Mouse (Mus musculus) embryonic facial prominence, embryonic 11.5 days (tissue): ENCODE results near the gene Tab2. TPM values are rescaled to one million over a fixed set of nuclear protein-coding genes. Genes with fewer than 3 reads are reported as not detected.

Experiments used
- ATAC-seq: fragments of 200-750 bp; cut with Nextera tagmentation; replicated peaks from 2 replicates; pipeline ENCODE4 v1.8.0; 2017; ENCODE audit warnings: low read depth; ENCODE audit not compliant: insufficient number of reproducible peaks, low FRiP score, low TSS enrichment
- DNase-seq: peaks from one replicate; pipeline ENCODE4 v3.0.0-alpha.2; 2015; ENCODE audit warnings: low spot score
- H3K27ac ChIP-seq: fragments of 300-500 bp; sonication (generic); replicated peaks from 2 replicates; pipeline ENCODE4 v1.5.1; 2014; ENCODE audit warnings: mild to moderate bottlenecking, low read depth, low read length, control low read depth
- H3K27me3 ChIP-seq: fragments of 300-500 bp; sonication (generic); 2 replicates; pipeline ENCODE4 v1.6.1; 2014; ENCODE audit warnings: mild to moderate bottlenecking, low read length, moderate library complexity, mixed read lengths; ENCODE audit not compliant: control insufficient read depth, insufficient read depth
- H3K36me3 ChIP-seq: fragments of 300-500 bp; sonication (generic); replicated peaks from 2 replicates; pipeline ENCODE4 v1.6.1; 2014; ENCODE audit warnings: low read depth, mild to moderate bottlenecking, low read length, moderate library complexity, mixed read lengths; ENCODE audit not compliant: control insufficient read depth, insufficient read depth
- H3K4me1 ChIP-seq: fragments of 300-500 bp; sonication (generic); 2 replicates; pipeline ENCODE4 v1.6.1; 2014; ENCODE audit warnings: low read length, mixed read lengths; ENCODE audit not compliant: control insufficient read depth, insufficient read depth
- H3K4me2 ChIP-seq: fragments of 300-500 bp; sonication (generic); 2 replicates; pipeline ENCODE4 v1.6.1; 2014; ENCODE audit warnings: low read depth, mild to moderate bottlenecking, control low read depth, low read length, moderate library complexity
- H3K4me3 ChIP-seq: fragments of 300-500 bp; sonication (generic); 2 replicates; pipeline ENCODE4 v1.5.1; 2014; ENCODE audit warnings: low read depth, low read length, control low read depth
- H3K9ac ChIP-seq: fragments of 300-500 bp; sonication (generic); replicated peaks from 2 replicates; pipeline ENCODE4 v1.6.1; 2014; ENCODE audit warnings: mild to moderate bottlenecking, control low read depth, low read length
- H3K9me3 ChIP-seq: fragments of 300-500 bp; sonication (generic); replicated peaks from 2 replicates; pipeline ENCODE4 v1.6.1; 2016; ENCODE audit warnings: mild to moderate bottlenecking, low read length, inconsistent platforms, mixed read lengths; ENCODE audit not compliant: control insufficient read depth
- WGBS: fragments of 180-500 bp; shearing (Covaris S2); extraction: QIAGEN DNeasy Blood & Tissue Kit; methylation state at CpG from one replicate; pipeline ENCODE4 v1.1.7; 2014; 5-methylcytosine and 5-hydroxymethylcytosine counted together
- polyA plus RNA-seq: library from polyadenylated mRNA; unstranded; fragments of >200 nt; fragmentation: Nextera tagmentation; extraction: Ambion mirVana; gene quantifications from 2 replicates; pipeline ENCODE4 v1.2.1, GENCODE M21; 2014

The Tab2 gene
- polyA plus RNA-seq, 1 experiment from 2014 or later = 30.0 TPM

DNA sequence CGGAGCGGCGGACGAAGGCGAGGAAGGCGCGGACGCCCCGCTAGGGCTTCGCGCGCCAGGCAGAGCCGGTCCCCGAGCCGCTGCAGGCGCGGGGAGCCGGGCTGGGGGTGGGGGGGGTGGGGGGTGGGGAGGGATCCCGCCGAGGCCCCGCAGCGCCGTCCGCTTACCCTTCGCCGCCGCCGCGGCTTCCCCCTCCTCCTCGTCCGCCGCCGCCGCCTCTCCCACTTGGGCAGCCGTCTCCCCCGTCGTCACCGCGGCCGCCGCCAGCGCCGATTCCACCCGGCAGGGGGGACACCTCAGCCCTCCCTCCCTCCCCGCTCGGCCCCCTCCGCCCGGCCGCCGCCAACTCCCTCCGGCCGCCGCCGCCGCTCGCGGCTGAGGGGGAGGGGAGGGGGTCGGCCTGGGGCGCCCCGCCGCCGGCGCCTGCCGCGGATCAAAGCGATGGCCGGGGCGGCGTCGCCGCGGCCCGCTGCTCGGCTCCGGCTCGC is 352 bp downstream of the Tab2 start:
- no peak for DNase-seq
- no peaks in the 10 kb centered on the region for H3K9me3 ChIP-seq
- ATAC-seq = peak; percentile 70
- H3K9ac ChIP-seq = peak overlapping the region; percentile 98
- peak overlapping the region; percentile 63 for H3K4me2 ChIP-seq
- peak overlapping the region; percentile 99 for H3K4me3 ChIP-seq
- peak overlapping the region; percentile 99 for H3K27ac ChIP-seq
- H3K4me1 ChIP-seq = no peaks in the 10 kb centered on the region
- no peaks in the 10 kb centered on the region for H3K27me3 ChIP-seq
- no peaks in the 10 kb centered on the region for H3K36me3 ChIP-seq
- WGBS = no CpG with 5 or more reads among the region's 76 CpGs

GRCm38 (mm10) chr10:7954989-7955633 is 919 bp downstream of the Tab2 start:
- WGBS = under 1% methylated on average over 24 of the region's 31 CpGs

DNA sequence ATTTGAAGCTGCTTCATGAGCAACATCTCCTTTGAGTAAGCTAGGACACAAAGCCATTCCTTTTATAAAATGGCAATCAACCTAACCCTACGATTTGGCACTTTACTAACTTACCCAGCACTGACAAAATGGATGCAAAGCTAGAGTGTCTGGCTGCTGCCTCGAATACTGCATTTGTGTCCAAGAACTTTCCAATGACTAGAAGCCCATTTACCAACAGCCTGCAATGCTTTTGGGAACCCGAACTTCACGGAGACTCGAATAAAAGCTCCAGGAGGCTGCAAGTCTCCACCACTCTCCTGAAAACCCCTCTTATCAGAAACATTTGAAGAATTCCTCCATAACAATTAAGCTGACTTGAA is 1.4 kb downstream of the Tab2 start:
- DNase-seq = peak; percentile 18
- H3K27me3 ChIP-seq = no peaks in the 10 kb centered on the region
- no peaks in the 10 kb centered on the region for H3K36me3 ChIP-seq
- no peaks in the 10 kb centered on the region for H3K9me3 ChIP-seq
- no peak for ATAC-seq
- H3K4me2 ChIP-seq = peak overlapping the region; percentile 63
- H3K4me3 ChIP-seq = peak overlapping the region; percentile 99
- H3K4me1 ChIP-seq = no peaks in the 10 kb centered on the region
- WGBS = 4% methylated on average over 5 of the region's 5 CpGs
- peak overlapping the region; percentile 98 for H3K9ac ChIP-seq
- H3K27ac ChIP-seq = no peak overlapping the region

More at GRCm38 (mm10) chr10:7954989-7955633, 919 bp downstream of the Tab2 start:
- Histone ChIP-seq H3K4me1 (no peaks in the 10 kb centered on the region), H3K4me2 (peak overlapping the region; percentile 63), H3K4me3 (peak overlapping the region; percentile 99), H3K36me3 (no peaks in the 10 kb centered on the region), H3K27ac (peak overlapping the region; percentile 99), H3K9ac (peak overlapping the region; percentile 98), H3K27me3 (no peaks in the 10 kb centered on the region), H3K9me3 (no peaks in the 10 kb centered on the region)
- DNase-seq (peak; percentile 36), ATAC-seq (no peak)

DNA sequence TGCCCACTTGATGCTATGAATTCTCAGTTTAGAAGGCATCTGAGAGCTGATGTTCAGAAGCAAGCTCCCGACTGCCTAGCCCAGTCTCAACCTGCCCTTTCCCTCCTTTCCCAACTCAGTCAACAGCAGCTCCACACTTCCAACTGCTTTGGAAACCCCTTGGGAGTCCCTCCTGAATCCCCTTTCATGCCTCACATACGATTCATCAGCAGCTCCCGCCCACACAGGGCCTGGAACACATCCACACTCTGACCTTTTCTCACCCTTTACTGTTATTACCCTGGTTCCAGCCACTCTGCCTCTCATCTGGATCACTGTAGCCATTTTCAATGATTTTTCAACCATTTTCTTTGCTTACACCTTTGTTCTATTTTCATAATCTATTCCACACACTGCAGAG is 13.0 kb downstream of the Tab2 start:
- H3K4me2 ChIP-seq = no peak overlapping the region
- DNase-seq (peak; percentile 10), ATAC-seq (no peak)
- H3K27ac ChIP-seq = no peak overlapping the region
- no peaks in the 10 kb centered on the region for H3K27me3 ChIP-seq
- no peaks in the 10 kb centered on the region for H3K4me1 ChIP-seq
- no peaks in the 10 kb centered on the region for H3K36me3 ChIP-seq
- no peak overlapping the region for H3K9ac ChIP-seq
- no peak overlapping the region for H3K4me3 ChIP-seq
- WGBS = 41% methylated on average over 3 of the region's 3 CpGs
- H3K9me3 ChIP-seq = no peaks in the 10 kb centered on the region

DNA sequence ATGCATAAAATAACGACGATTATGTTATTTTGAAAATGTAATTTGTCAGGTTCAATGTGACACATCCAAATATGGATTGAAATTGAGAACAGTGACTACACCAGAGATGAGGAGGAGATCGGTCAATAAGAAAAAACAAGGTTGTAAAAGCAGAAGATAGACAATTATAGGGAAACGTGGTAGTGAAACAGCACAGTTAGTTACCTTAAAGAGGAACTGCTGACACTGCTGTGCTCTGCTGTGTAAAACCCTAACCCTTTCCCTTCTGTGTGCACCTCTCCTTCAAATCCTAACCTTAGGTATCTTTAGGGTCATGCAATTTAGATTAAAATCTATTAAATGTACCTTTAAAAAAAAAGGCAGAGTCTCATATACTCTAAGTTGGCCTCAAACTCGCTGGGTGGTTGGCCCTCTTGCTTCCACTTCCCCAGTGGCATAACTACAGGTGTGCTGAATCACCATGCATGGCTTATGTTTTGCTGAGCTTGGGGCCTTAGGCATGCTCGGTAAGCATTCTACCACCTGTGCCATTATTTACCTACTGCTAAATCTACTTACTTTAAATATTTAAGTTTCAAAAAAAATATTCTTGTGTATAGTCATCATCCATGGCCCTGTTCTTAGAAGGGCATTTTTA is 19.4 kb downstream of the Tab2 start:
- Histone ChIP-seq H3K4me3 (no peak overlapping the region), H3K4me2 (no peak overlapping the region), H3K4me1 (no peaks in the 10 kb centered on the region), H3K36me3 (no peaks in the 10 kb centered on the region), H3K27me3 (no peaks in the 10 kb centered on the region), H3K9me3 (no peaks in the 10 kb centered on the region), H3K27ac (no peak overlapping the region), H3K9ac (no peak overlapping the region)
- ATAC-seq (no peak), DNase-seq (no peak)
- WGBS = 84% methylated on average over 6 of the region's 6 CpGs

GRCm38 (mm10) chr10:7932958-7933357 is 23.1 kb downstream of the Tab2 start:
- ATAC-seq (no peak), DNase-seq (no peak)
- Histone ChIP-seq H3K27ac (no peak overlapping the region), H3K36me3 (no peaks in the 10 kb centered on the region), H3K4me2 (no peak overlapping the region), H3K27me3 (no peaks in the 10 kb centered on the region), H3K9me3 (no peaks in the 10 kb centered on the region), H3K4me3 (no peak overlapping the region), H3K4me1 (no peaks in the 10 kb centered on the region), H3K9ac (no peak overlapping the region)
- WGBS = 85% methylated on average over 2 of the region's 2 CpGs

- Histone ChIP-seq H3K4me3 (no peak overlapping the region), H3K4me2 (no peak overlapping the region), H3K36me3 (no peaks in the 10 kb centered on the region), H3K9me3 (no peaks in the 10 kb centered on the region), H3K27me3 (no peaks in the 10 kb centered on the region), H3K9ac (no peak overlapping the region), H3K4me1 (no peaks in the 10 kb centered on the region), H3K27ac (no peak overlapping the region)
- ATAC-seq (no peak), DNase-seq (no peak)
- 92% methylated on average over 9 of the region's 9 CpGs for WGBS
These were observed 27.0 kb downstream of the Tab2 start for GRCm38 (mm10) chr10:7928996-7929395.

- H3K9me3 ChIP-seq = no peaks in the 10 kb centered on the region
- H3K4me2 ChIP-seq = no peak overlapping the region
- peak; percentile 9 for DNase-seq
- H3K4me1 ChIP-seq = no peaks in the 10 kb centered on the region
- H3K36me3 ChIP-seq = no peaks in the 10 kb centered on the region
- 79% methylated on average over 11 of the region's 11 CpGs for WGBS
- no peak for ATAC-seq
- no peak overlapping the region for H3K4me3 ChIP-seq
- H3K27ac ChIP-seq = no peak overlapping the region
- no peaks in the 10 kb centered on the region for H3K27me3 ChIP-seq
- no peak overlapping the region for H3K9ac ChIP-seq
These were observed 30.5 kb downstream of the Tab2 start for GRCm38 (mm10) chr10:7925481-7925880.
